Mouse (Mus musculus) hindbrain, embryonic 11.5 days (tissue): Measurements from ENCODE around the gene Gpr33. TPM values are rescaled to one million over a fixed set of nuclear protein-coding genes. Genes with fewer than 3 reads are reported as not detected.

Source experiments
- ATAC-seq: fragments of 200-750 bp; cut with Nextera tagmentation; 2 replicates; pipeline ENCODE4 v1.8.0; 2017; ENCODE audit warnings: mild to moderate bottlenecking, moderate TSS enrichment, moderate library complexity; ENCODE audit not compliant: low FRiP score
- DNase-seq: peaks from one replicate; pipeline ENCODE4 v3.0.0-alpha.2; 2015; ENCODE audit warnings: low spot score
- H3K27ac ChIP-seq: fragments of 300-500 bp; sonication (generic); 2 replicates; pipeline ENCODE4 v1.5.1; 2014; ENCODE audit warnings: mild to moderate bottlenecking, low read depth, low read length
- H3K27me3 ChIP-seq: fragments of 300-500 bp; sonication (generic); 2 replicates; pipeline ENCODE4 v1.6.1; 2014; ENCODE audit warnings: mild to moderate bottlenecking, low read length, moderate library complexity, mixed read lengths; ENCODE audit not compliant: control insufficient read depth, insufficient read depth
- H3K36me3 ChIP-seq: fragments of 300-500 bp; sonication (generic); 2 replicates; pipeline ENCODE4 v1.6.1; 2014; ENCODE audit warnings: mild to moderate bottlenecking, low read length, moderate library complexity, mixed read lengths; ENCODE audit not compliant: control insufficient read depth, insufficient read depth
- H3K4me1 ChIP-seq: fragments of 300-500 bp; sonication (generic); replicated peaks from 2 replicates; pipeline ENCODE4 v1.6.1; 2014; ENCODE audit warnings: low read length, mixed read lengths; ENCODE audit not compliant: control insufficient read depth, insufficient read depth
- H3K4me2 ChIP-seq: fragments of 300-500 bp; sonication (generic); replicated peaks from 2 replicates; pipeline ENCODE4 v1.6.1; 2014; ENCODE audit warnings: mild to moderate bottlenecking, low read depth, low read length
- H3K4me3 ChIP-seq: fragments of 300-500 bp; sonication (generic); 2 replicates; pipeline ENCODE4 v1.5.1; 2014; ENCODE audit warnings: low read depth, low read length
- H3K9ac ChIP-seq: fragments of 300-500 bp; sonication (generic); 2 replicates; pipeline ENCODE4 v1.6.1; 2014; ENCODE audit warnings: low read depth, low read length
- H3K9me3 ChIP-seq: fragments of 300-500 bp; sonication (generic); 2 replicates; pipeline ENCODE4 v1.6.1; 2016; ENCODE audit warnings: low read length; ENCODE audit not compliant: control insufficient read depth
- WGBS: fragments of 180-500 bp; shearing (Covaris S2); extraction: QIAGEN DNeasy Blood & Tissue Kit; methylation state at CpG from one replicate; pipeline ENCODE4 v1.1.7; 2014; 5-methylcytosine and 5-hydroxymethylcytosine counted together
- polyA plus RNA-seq: library from polyadenylated mRNA; unstranded; fragments of >200 nt; fragmentation: Nextera tagmentation; extraction: Ambion mirVana; gene quantifications from 2 replicates; pipeline ENCODE4 v1.2.1, GENCODE M21; 2014

The Gpr33 gene
- polyA plus RNA-seq, 1 experiment from 2014 or later = not detected

- no peak overlapping the region for H3K4me2 ChIP-seq
- no peak overlapping the region for H3K27ac ChIP-seq
- 0 out of 2 replicates have a peak, but pooled peaks cover 5% of the 10 kb centered on the region for H3K36me3 ChIP-seq
- H3K9ac ChIP-seq = no peak overlapping the region
- 92% methylated on average over 9 of the region's 9 CpGs for WGBS
- no peak for ATAC-seq
- no peaks in the 10 kb centered on the region for H3K4me1 ChIP-seq
- no peaks in the 10 kb centered on the region for H3K27me3 ChIP-seq
- H3K9me3 ChIP-seq = no peaks in the 10 kb centered on the region
- no peak for DNase-seq
- H3K4me3 ChIP-seq = no peak overlapping the region
Measured at GRCm38 (mm10) chr12:51998366-51998932, 29.4 kb downstream of the Gpr33 start.

DNA sequence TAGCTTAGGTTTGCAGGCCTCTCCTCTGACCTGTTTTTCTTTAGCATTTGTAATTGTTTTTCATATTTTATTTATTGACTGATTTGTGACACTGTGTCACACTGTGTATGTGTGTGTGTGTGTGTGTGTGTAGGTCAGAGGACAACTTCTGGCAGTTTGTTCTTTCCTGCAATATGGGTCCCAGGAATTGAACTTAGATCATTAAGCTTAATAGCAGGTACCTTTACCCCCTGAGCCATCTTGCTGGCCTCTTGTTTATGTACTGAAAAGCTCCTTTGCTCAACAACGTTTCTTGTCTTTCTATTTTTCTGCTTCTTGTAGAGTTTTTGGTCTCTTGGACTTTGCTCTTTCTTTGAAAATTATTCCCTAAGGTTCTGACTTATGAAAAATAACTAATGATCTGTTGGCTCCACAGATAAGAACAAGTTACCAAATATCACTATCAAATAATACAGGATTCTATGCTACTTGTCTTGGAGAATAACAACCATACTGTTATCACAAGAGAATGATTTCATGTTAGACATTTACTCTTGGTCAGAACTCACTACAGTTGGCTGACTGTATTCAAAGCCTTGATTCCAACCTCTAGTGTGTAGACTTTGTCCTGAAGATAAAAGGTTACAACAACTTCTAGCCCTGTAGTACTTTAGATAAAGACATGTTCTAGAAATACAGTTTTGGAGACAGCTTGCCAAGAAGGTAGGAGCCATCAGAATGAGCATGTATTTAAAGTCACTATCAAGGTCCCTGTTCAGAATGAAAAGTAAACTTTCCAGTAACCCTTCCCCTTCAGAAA is 31.9 kb downstream of the Gpr33 start:
- no peaks in the 10 kb centered on the region for H3K27me3 ChIP-seq
- H3K4me1 ChIP-seq = no peaks in the 10 kb centered on the region
- no peak for ATAC-seq
- no peak overlapping the region for H3K9ac ChIP-seq
- no peak overlapping the region for H3K27ac ChIP-seq
- H3K9me3 ChIP-seq = no peaks in the 10 kb centered on the region
- H3K4me3 ChIP-seq = no peak overlapping the region
- WGBS = 86% methylated on average over 1 of the region's 1 CpGs
- H3K36me3 ChIP-seq = 0 out of 2 replicates have a peak, but pooled peaks cover 5% of the 10 kb centered on the region
- no peak overlapping the region for H3K4me2 ChIP-seq
- no peak for DNase-seq

DNA sequence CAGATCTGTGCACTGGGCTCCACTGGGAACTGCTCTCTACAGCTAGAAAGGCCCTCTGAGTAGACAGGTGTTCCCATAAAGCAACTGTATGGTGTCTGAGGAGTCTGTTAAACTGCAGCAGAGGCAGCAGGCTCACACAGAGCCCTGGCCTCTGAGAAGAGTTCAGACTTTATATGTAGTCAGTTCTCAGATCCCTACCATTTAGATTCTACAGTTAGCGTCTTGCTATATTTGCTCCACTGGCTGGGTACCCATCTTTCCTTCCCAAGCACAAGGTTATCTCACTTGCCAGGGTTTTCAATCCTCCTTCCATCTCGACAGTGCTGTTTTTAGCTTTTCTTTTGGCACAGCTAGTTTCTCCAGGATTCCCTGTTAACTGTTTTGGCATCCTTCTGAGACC is 37.2 kb downstream of the Gpr33 start:
- H3K4me3 ChIP-seq = no peak overlapping the region
- H3K27ac ChIP-seq = no peak overlapping the region
- H3K4me2 ChIP-seq = no peak overlapping the region
- no peaks in the 10 kb centered on the region for H3K27me3 ChIP-seq
- H3K9ac ChIP-seq = no peak overlapping the region
- ATAC-seq (no peak), DNase-seq (no peak)
- H3K4me1 ChIP-seq = no peaks in the 10 kb centered on the region
- WGBS = 87% methylated on average over 2 of the region's 2 CpGs
- H3K36me3 ChIP-seq = 0 out of 2 replicates have a peak, but pooled peaks cover 3% of the 10 kb centered on the region
- no peaks in the 10 kb centered on the region for H3K9me3 ChIP-seq

- no peaks in the 10 kb centered on the region for H3K27me3 ChIP-seq
- H3K9me3 ChIP-seq = no peaks in the 10 kb centered on the region
- ATAC-seq (no peak), DNase-seq (no peak)
- H3K4me3 ChIP-seq = no peak overlapping the region
- 82% methylated on average over 5 of the region's 5 CpGs for WGBS
- no peaks in the 10 kb centered on the region for H3K36me3 ChIP-seq
- no peak overlapping the region for H3K27ac ChIP-seq
- no peak overlapping the region for H3K4me2 ChIP-seq
- H3K4me1 ChIP-seq = no peaks in the 10 kb centered on the region
- H3K9ac ChIP-seq = no peak overlapping the region
Measured at GRCm38 (mm10) chr12:51988536-51988935, 39.3 kb downstream of the Gpr33 start.

DNA sequence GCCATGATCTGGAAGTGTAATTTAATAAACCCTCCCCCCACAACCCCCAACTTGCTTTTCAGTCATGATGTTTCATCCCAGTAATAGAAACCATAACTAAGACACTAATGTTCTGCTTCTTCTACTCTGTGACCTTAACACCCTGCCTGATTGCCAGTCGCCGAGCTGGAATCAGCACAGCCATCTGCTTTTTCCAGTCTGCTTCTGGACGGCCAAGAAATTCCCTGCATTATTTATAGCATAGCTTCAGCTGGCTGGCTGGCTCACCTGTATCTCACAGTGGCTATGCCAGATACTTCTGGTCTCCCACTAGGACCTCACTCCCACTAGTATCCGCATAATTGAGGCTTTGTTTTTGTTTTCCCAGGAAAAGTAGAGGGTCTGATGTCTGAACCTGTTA is 42.0 kb downstream of the Gpr33 start:
- Histone ChIP-seq H3K4me3 (no peak overlapping the region), H3K27me3 (no peaks in the 10 kb centered on the region), H3K27ac (no peak overlapping the region), H3K4me1 (no peaks in the 10 kb centered on the region), H3K9me3 (no peaks in the 10 kb centered on the region), H3K4me2 (no peak overlapping the region), H3K36me3 (no peaks in the 10 kb centered on the region), H3K9ac (no peak overlapping the region)
- DNase-seq = no peak
- WGBS = 80% methylated on average over 4 of the region's 4 CpGs
- ATAC-seq = no peak

- H3K9ac ChIP-seq = no peak overlapping the region
- H3K9me3 ChIP-seq = no peaks in the 10 kb centered on the region
- ATAC-seq (no peak), DNase-seq (no peak)
- no peaks in the 10 kb centered on the region for H3K36me3 ChIP-seq
- no peaks in the 10 kb centered on the region for H3K4me1 ChIP-seq
- 92% methylated on average over 3 of the region's 3 CpGs for WGBS
- H3K27ac ChIP-seq = no peak overlapping the region
- H3K27me3 ChIP-seq = no peaks in the 10 kb centered on the region
- H3K4me3 ChIP-seq = no peak overlapping the region
- no peak overlapping the region for H3K4me2 ChIP-seq
Measured at GRCm38 (mm10) chr12:51985163-51985748, 42.6 kb downstream of the Gpr33 start.

DNA sequence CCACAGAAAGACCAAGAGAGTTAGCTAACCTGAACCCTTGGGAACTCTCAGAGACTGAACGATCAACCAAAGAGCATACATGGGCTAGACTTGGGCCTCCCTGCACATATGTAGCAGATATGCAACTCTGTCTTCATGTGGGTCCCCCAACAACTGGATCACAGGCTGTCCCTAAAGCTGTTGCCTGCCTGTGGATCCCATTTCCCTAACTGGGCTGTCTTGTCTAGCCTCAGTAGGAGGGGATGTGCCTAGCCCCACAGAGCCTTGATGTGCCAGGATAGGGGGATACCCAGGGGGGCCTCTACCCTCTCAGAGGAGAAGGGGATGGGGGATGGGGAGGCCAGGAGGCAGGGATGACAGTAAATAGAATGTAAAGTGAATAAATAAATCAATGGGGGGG is 44.2 kb downstream of the Gpr33 start:
- H3K9me3 ChIP-seq = no peaks in the 10 kb centered on the region
- ATAC-seq (no peak), DNase-seq (no peak)
- H3K9ac ChIP-seq = no peak overlapping the region
- WGBS = 90% methylated on average over 1 of the region's 1 CpGs
- no peaks in the 10 kb centered on the region for H3K4me1 ChIP-seq
- no peaks in the 10 kb centered on the region for H3K36me3 ChIP-seq
- H3K4me2 ChIP-seq = no peak overlapping the region
- H3K27ac ChIP-seq = no peak overlapping the region
- H3K4me3 ChIP-seq = no peak overlapping the region
- H3K27me3 ChIP-seq = no peaks in the 10 kb centered on the region

- no peaks in the 10 kb centered on the region for H3K27me3 ChIP-seq
- no peaks in the 10 kb centered on the region for H3K9me3 ChIP-seq
- H3K36me3 ChIP-seq = no peaks in the 10 kb centered on the region
- no peak overlapping the region for H3K4me3 ChIP-seq
- DNase-seq = no peak
- no peak for ATAC-seq
- 77% methylated on average over 9 of the region's 9 CpGs for whole genome bisulfite sequencing
- no peaks in the 10 kb centered on the region for H3K4me1 ChIP-seq
- H3K27ac ChIP-seq = no peak overlapping the region
- no peak overlapping the region for H3K4me2 ChIP-seq
- H3K9ac ChIP-seq = no peak overlapping the region
Measured at GRCm38 (mm10) chr12:51976531-51976930, 51.3 kb downstream of the Gpr33 start.

DNA sequence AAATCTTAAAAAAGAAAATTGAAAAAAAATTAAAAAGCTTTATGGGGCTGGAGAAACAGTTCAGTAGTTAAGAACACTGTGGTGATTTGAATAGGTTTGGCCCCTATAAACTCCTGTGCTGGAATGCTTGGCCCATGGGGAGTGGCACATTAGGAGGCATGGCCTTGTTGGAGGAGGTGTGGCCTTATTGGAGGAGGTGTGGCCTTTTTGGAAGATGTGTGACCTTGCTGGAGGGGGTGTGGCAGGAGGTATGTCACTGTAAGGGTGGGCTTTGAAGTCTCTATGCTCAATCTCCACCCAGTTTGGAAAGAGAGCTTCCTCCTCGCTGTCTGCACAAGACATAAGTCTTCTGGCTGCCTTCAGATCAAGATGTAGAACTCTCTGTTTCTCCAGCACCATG is 53.5 kb downstream of the Gpr33 start:
- 96% methylated on average over 1 of the region's 1 CpGs for WGBS
- H3K9me3 ChIP-seq = no peaks in the 10 kb centered on the region
- no peak for ATAC-seq
- no peak overlapping the region for H3K27ac ChIP-seq
- no peaks in the 10 kb centered on the region for H3K4me1 ChIP-seq
- no peaks in the 10 kb centered on the region for H3K27me3 ChIP-seq
- H3K36me3 ChIP-seq = no peaks in the 10 kb centered on the region
- H3K4me2 ChIP-seq = no peak overlapping the region
- DNase-seq = no peak
- no peak overlapping the region for H3K4me3 ChIP-seq
- H3K9ac ChIP-seq = no peak overlapping the region
